Mouse (Mus musculus) liver, embryonic 14.5 days (tissue): Measurements from ENCODE around the gene Saa3. TPM values are rescaled to one million over a fixed set of nuclear protein-coding genes. Genes with fewer than 3 reads are reported as not detected.

Experiments
- ATAC-seq: fragments of 200-750 bp; cut with Nextera tagmentation; 2 replicates; pipeline ENCODE4 v1.8.0; 2017; ENCODE audit warnings: moderate number of reproducible peaks, mild to moderate bottlenecking, moderate library complexity; ENCODE audit not compliant: insufficient read depth
- DNase-seq, 3 experiments: peaks; one replicate each; pipeline ENCODE4 v3.0.0-alpha.2; 2012 to 2013; ENCODE audit warnings: low read depth in 3 of 3, low spot score in 3 of 3
- H3K27ac ChIP-seq: fragments of 300-500 bp; sonication (generic); 2 replicates; pipeline ENCODE4 v1.5.1; 2014; ENCODE audit warnings: moderate library complexity, mild to moderate bottlenecking, control low read depth, inconsistent platforms
- H3K27me3 ChIP-seq: fragments of 300-500 bp; sonication (generic); 2 replicates; pipeline ENCODE4 v1.6.1; 2014; ENCODE audit warnings: mild to moderate bottlenecking, low read length, moderate library complexity; ENCODE audit not compliant: control insufficient read depth, insufficient read depth
- H3K36me3 ChIP-seq: fragments of 300-500 bp; sonication (generic); replicated peaks from 2 replicates; pipeline ENCODE4 v1.6.1; 2014; ENCODE audit warnings: low read depth; ENCODE audit not compliant: control insufficient read depth, insufficient read depth
- H3K4me1 ChIP-seq, 2 experiments: fragments of 200-500 bp in 1 of 2; fragments of 300-500 bp in 1 of 2; sonication (generic) in 1 of 2; replicated peaks; 2 replicates each; pipeline ENCODE4 v1.6.1; 2012 to 2014; ENCODE audit warnings: antibody characterized with exemption in 1 of 2, inconsistent platforms in 1 of 2, low read length in 1 of 2; ENCODE audit not compliant: control insufficient read depth in 2 of 2, insufficient read depth in 2 of 2
- H3K4me2 ChIP-seq: fragments of 300-500 bp; sonication (generic); 2 replicates; pipeline ENCODE4 v1.6.1; 2014; ENCODE audit warnings: low read depth, mild to moderate bottlenecking, control low read depth, moderate library complexity
- H3K4me3 ChIP-seq, 2 experiments: fragments of 200-500 bp in 1 of 2; fragments of 300-500 bp in 1 of 2; sonication (generic) in 1 of 2; 2 replicates each; pipeline ENCODE4 v1.5.1; 2012 to 2014; ENCODE audit warnings: low read depth in 2 of 2, low read length in 2 of 2, mild to moderate bottlenecking in 2 of 2, control low read depth in 1 of 2, inconsistent platforms in 1 of 2, moderate library complexity in 1 of 2; ENCODE audit not compliant: insufficient read depth in 1 of 2
- H3K9ac ChIP-seq: fragments of 300-500 bp; sonication (generic); replicated peaks from 2 replicates; pipeline ENCODE4 v1.6.1; 2014; ENCODE audit warnings: mild to moderate bottlenecking, control low read depth, moderate library complexity
- H3K9me3 ChIP-seq: fragments of 300-500 bp; sonication (generic); 2 replicates; pipeline ENCODE4 v1.6.1; 2016; ENCODE audit warnings: low read length, mixed read lengths; ENCODE audit not compliant: control insufficient read depth
- CTCF ChIP-seq: IDR thresholded peaks from 2 replicates; pipeline ENCODE4 v1.5.1; 2016; ENCODE audit warnings: antibody characterized with exemption, low read depth, control low read depth
- EP300 ChIP-seq: IDR thresholded peaks from 2 replicates; pipeline ENCODE4 v1.6.1; 2016; ENCODE audit warnings: antibody characterized with exemption, low read depth
- WGBS: fragments of 180-500 bp; shearing (Covaris S2); extraction: QIAGEN DNeasy Blood & Tissue Kit; methylation state at CpG from one replicate; pipeline ENCODE4 v1.1.7; 2014; ENCODE audit not compliant: insufficient replicate concordance; 5-methylcytosine and 5-hydroxymethylcytosine counted together
- polyA plus RNA-seq, 2 experiments: library from polyadenylated mRNA; depleted of rRNA in 1 of 2; stranded (reverse) in 1 of 2; unstranded in 1 of 2; fragments of >200 nt; fragmentation: Nextera tagmentation in 1 of 2; extraction: Ambion mirVana in 1 of 2; gene quantifications; 2 replicates each; pipeline versions ENCODE4 v1.2.1 to v1.2.3; 2012 to 2014

Gene Saa3
- polyA plus RNA-seq, 2 experiments = 1.0 to 3.4 TPM

DNA sequence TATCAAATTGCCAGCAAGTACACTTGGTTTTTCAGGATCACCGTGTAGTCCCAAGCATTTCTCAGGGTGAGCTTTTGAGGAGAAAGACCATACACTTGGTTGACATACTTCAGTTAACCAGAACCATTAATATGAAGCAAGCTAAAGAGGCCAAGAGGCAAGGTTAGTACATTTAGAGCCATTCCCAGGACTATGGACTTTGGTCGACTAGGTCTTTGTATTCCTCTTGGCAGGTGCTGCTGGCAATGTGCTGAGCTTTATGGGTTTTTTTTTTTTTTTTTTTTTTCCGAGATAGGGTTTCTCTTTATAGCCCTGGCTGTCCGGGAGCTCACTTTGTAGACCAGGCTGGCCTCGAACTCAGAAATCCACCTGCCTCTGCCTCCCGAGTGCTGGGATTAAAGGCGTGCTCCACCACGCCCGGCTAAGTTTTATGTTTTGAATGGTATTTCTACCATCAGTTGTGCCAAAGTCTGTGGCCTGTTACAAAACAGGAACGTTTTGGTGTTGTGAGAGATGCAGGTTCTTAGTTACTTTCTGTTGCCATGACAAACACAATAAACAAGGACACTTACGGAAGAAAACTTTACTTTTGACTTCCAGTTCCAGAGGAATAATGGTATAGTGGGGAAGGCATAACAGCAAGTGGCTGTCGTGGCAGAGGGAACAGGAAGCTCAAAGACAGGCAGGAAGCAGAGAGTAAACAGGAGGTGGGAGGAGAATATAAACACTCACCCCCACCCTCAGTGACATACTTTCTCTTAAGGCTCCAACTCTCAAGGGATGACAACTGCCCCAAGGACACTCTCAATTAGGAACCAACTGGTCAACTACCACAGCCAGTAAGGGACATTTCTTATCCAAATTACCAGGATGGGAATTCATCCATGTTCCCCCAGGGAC lies 23.3 kb upstream of the Saa3 start:
- Histone ChIP-seq H3K27me3 (no peaks in the 10 kb centered on the region), H3K9me3 (no peaks in the 10 kb centered on the region), H3K4me2 (no peak overlapping the region), H3K9ac (no peak overlapping the region), H3K4me1 (peaks cover 0 to 7% of the 10 kb centered on the region in 2 experiments; a peak in 2 of 4 replicates), H3K36me3 (no peaks in the 10 kb centered on the region), H3K27ac (no peak overlapping the region), H3K4me3 (no peak overlapping the region)
- TF ChIP-seq CTCF (no peak), EP300 (no peak)
- ATAC-seq (no peak), DNase-seq (no peak)
- WGBS = 51% methylated on average over 12 of the region's 12 CpGs

DNA sequence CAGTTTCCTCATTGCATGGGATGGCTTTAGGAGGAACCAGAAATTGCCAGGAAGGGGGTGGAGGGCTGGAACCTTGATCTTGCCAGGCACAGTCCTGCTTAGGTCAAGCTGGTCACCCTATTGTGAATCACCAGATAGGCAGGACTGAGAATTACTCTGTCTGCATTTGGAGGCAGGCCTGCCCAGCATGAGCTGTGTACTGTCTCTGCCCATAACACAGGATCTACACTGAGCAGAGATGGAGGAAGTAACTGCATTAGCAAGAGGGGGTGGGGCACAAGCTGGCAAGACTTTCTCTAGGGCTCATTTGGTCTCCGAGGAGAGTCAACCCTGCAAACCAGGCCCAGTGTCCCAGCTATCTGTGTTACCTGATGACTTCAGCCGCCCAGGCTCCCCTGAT lies 19.5 kb upstream of the Saa3 start:
- no peak for DNase-seq
- no peak overlapping the region for H3K27ac ChIP-seq
- no peak overlapping the region for H3K4me2 ChIP-seq
- ATAC-seq = no peak
- peaks cover 0 to 7% of the 10 kb centered on the region in 2 experiments; a peak in 2 of 4 replicates for H3K4me1 ChIP-seq
- H3K27me3 ChIP-seq = no peaks in the 10 kb centered on the region
- TF ChIP-seq EP300 (no peak), CTCF (no peak)
- no peak overlapping the region for H3K9ac ChIP-seq
- H3K4me3 ChIP-seq = no peak overlapping the region
- H3K9me3 ChIP-seq = no peaks in the 10 kb centered on the region
- no peaks in the 10 kb centered on the region for H3K36me3 ChIP-seq
- 42% methylated on average over 2 of the region's 2 CpGs for WGBS

DNA sequence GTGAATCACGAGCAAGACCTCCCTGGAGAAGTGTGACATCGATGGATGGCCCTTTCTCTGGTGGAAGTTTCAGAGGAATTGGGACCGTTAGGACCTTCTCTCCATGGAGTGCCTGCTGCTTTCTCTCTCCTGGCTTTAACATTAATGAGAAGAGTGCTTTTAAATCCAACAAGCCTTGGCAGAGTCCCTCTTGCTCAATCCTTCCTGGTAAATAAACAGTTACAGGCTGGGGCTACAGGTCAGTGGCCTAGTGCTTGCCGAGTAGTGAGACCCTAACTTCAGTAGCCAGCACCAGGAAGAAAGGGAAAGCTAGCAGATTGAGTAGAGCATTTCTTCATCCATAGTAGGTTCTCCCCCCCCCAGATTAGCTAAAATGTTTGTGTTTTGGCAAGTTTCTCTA lies 17.0 kb upstream of the Saa3 start, which contains the start of gene Saa4:
TSS of gene Saa4 (minus strand) at position 146 of the 400 bp plus-strand sequence.
- Histone ChIP-seq H3K9ac (no peak within 1 kb of the TSS), H3K4me2 (peak within 1 kb of the TSS; percentile 25), H3K4me1 (no peaks in the 10 kb centered on the region), H3K27ac (no peak within 1 kb of the TSS), H3K36me3 (no peaks in the 10 kb centered on the region), H3K9me3 (no peaks in the 10 kb centered on the region), H3K4me3 (peak within 1 kb of the TSS; percentile 23 to 32; a peak in 3 of 4 replicates), H3K27me3 (no peaks in the 10 kb centered on the region)
- no peak for DNase-seq
- no peak for ATAC-seq
- TF ChIP-seq CTCF = no peak
- no peak for TF ChIP-seq EP300
- WGBS = 61% methylated on average over 4 of the region's 4 CpGs

DNA sequence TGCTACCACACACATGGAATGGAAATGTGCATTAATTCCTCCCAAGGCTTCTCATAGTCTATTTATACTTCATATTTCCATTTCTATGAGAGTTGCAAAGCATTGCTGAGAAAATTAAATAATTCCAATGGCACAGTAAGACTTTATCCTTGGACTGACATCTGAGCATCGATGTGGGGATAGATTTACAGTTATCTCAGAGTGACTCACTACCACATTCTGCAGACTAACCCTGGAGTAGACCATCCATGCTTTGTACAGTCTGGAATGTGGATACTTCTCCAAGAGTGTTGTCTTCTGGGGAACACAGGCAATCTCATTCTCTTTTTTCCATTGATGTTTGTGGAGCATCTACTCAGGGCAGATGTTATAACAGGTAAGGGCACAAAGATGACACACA lies 12.1 kb upstream of the Saa3 start:
- H3K27me3 ChIP-seq = no peaks in the 10 kb centered on the region
- no peak overlapping the region for H3K9ac ChIP-seq

DNA sequence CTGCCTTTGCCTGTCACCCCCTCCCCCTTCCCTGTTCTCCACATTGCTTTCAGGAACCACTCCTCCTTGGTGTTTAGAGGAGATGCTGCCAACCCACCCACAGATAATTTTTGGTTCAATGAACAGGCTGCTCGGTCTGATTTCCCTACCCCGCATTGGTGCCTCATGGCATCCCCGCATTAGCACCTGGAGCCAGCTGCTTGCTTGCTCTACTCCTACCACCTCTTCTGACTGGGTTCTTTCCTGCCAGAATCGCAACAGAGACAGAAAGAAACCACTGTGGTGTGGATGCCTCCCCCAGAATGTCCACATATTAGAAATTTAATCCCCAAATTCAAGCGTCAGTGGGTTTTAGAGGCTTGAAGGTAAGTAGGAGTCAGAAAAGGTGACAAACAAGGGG lies 8.9 kb upstream of the Saa3 start:
- WGBS = 55% methylated on average over 5 of the region's 5 CpGs
- Histone ChIP-seq H3K4me2 (no peak overlapping the region), H3K36me3 (no peaks in the 10 kb centered on the region), H3K27ac (no peak overlapping the region), H3K9ac (no peak overlapping the region), H3K9me3 (no peaks in the 10 kb centered on the region), H3K4me1 (peaks cover 0 to 8% of the 10 kb centered on the region in 2 experiments; a peak in 2 of 4 replicates), H3K4me3 (no peak overlapping the region), H3K27me3 (no peaks in the 10 kb centered on the region)
- TF ChIP-seq CTCF = no peak
- TF ChIP-seq EP300 = no peak
- ATAC-seq (no peak), DNase-seq (no peak)

More for the DNA sequence above, 12.1 kb upstream of the Saa3 start:
- no peak for TF ChIP-seq EP300
- no peak for TF ChIP-seq CTCF
- H3K27ac ChIP-seq = no peak overlapping the region
- 70% methylated on average over 1 of the region's 1 CpGs for WGBS
- peaks cover 0 to 3% of the 10 kb centered on the region in 2 experiments; a peak in 1 of 4 replicates for H3K4me1 ChIP-seq
- no peak overlapping the region for H3K4me3 ChIP-seq
- no peaks in the 10 kb centered on the region for H3K9me3 ChIP-seq
- no peak for ATAC-seq
- H3K4me2 ChIP-seq = no peak overlapping the region
- DNase-seq = no peak
- H3K36me3 ChIP-seq = no peaks in the 10 kb centered on the region
